Mouse (Mus musculus): Measurements from ENCODE around the gene Bcl2l11.

Gene Bcl2l11

GRCm38 (mm10) chr2:128114621-128115020 lies 11.2 kb upstream of the Bcl2l11 start:
- DNase-seq = no peak

GRCm38 (mm10) chr2:128115579-128115978 lies 10.3 kb upstream of the Bcl2l11 start:
- DNase-seq = no peak

GRCm38 (mm10) chr2:128117605-128118004 lies 8.2 kb upstream of the Bcl2l11 start:
- no peak for DNase-seq

- DNase-seq = no peak
Observed at GRCm38 (mm10) chr2:128118971-128119370, 6.9 kb upstream of the Bcl2l11 start.

- DNase-seq = peak; percentile 54 to 61
Observed at GRCm38 (mm10) chr2:128122491-128122890, 3.3 kb upstream of the Bcl2l11 start.

- DNase-seq = peak; percentile 29 to 34
Observed at GRCm38 (mm10) chr2:128122891-128123771, 2.7 kb upstream of the Bcl2l11 start.

- DNase-seq = peak; percentile 50 to 58
Observed at GRCm38 (mm10) chr2:128123921-128124683, 1.7 kb upstream of the Bcl2l11 start.

GRCm38 (mm10) chr2:128124693-128125092 lies 1.1 kb upstream of the Bcl2l11 start:
- DNase-seq = no peak

- peak; percentile 52 to 67 for DNase-seq
Observed at GRCm38 (mm10) chr2:128126591-128127051, 783 bp downstream of the Bcl2l11 start.

- DNase-seq = peak; percentile 93
Observed at GRCm38 (mm10) chr2:128127121-128127671, 1.4 kb downstream of the Bcl2l11 start.

GRCm38 (mm10) chr2:128127691-128128292 lies 2.0 kb downstream of the Bcl2l11 start:
- DNase-seq = peak; percentile 67 to 70

- DNase-seq = no peak
Observed at GRCm38 (mm10) chr2:128128532-128128931, 2.7 kb downstream of the Bcl2l11 start.

GRCm38 (mm10) chr2:128131503-128131902 lies 5.7 kb downstream of the Bcl2l11 start:
- no peak for DNase-seq

GRCm38 (mm10) chr2:128132635-128133034 lies 6.8 kb downstream of the Bcl2l11 start:
- DNase-seq = no peak

GRCm38 (mm10) chr2:128133865-128134264 lies 8.0 kb downstream of the Bcl2l11 start:
- DNase-seq = no peak

GRCm38 (mm10) chr2:128134474-128134873 lies 8.6 kb downstream of the Bcl2l11 start:
- DNase-seq = no peak

- DNase-seq = no peak
Observed at GRCm38 (mm10) chr2:128134948-128135347, 9.1 kb downstream of the Bcl2l11 start.

- DNase-seq = no peak
Observed at GRCm38 (mm10) chr2:128136769-128137433, 11.1 kb downstream of the Bcl2l11 start.

GRCm38 (mm10) chr2:128137480-128138276 lies 11.8 kb downstream of the Bcl2l11 start:
- DNase-seq = no peak

- no peak for DNase-seq
Observed at GRCm38 (mm10) chr2:128138924-128139323, 13.1 kb downstream of the Bcl2l11 start.

GRCm38 (mm10) chr2:128139781-128140180 lies 13.9 kb downstream of the Bcl2l11 start:
- DNase-seq = no peak

All from B cell, adult 2 months (primary cell).